ENCODE assay signal across 17 mouse cellular contexts in genomic region chr11:119533745-119534144, GRCm38 (mm10). TPM values are rescaled to one million over a fixed set of nuclear protein-coding genes. Genes with fewer than 3 reads are reported as not detected.
DNase-seq lines count a peak whose midpoint lies in the region; ATAC-seq and TF ChIP-seq lines count a peak whose summit lies in the region.
"Had no signal": no experiment of that assay in that cellular context is flagged by ENCODE, and none has a peak within 500 bp of the region (broad histone marks: within the 10 kb centered on the region; RNA-seq: fewer than 3 reads in every experiment).

No protein-coding gene starts in this region.

- no peak for TF ChIP-seq POLR2A in brain, embryonic 14.5 days (IDR thresholded peaks at IDR 0.05; ENCODE audit: borderline replicate concordance, extremely low read depth, insufficient read depth, insufficient read length, poor library complexity, severe bottlenecking)

- H3K4me1 ChIP-seq in intestine, postnatal 0 days (replicated peaks; ENCODE audit: control insufficient read depth, insufficient read depth, low read length) = no peaks in the 10 kb centered on the region
- H3K4me1 ChIP-seq in intestine, embryonic 16.5 days (ENCODE audit: control insufficient read depth, insufficient read depth, low read length) = no peaks in the 10 kb centered on the region
- H3K4me1 ChIP-seq: embryonic facial prominence, embryonic 13.5 days; heart, embryonic 12.5 days; hindbrain, embryonic 10.5 days had no signal

- H3K27ac ChIP-seq in intestine, postnatal 0 days (ENCODE audit: low read depth, low read length) = no peak overlapping the region
- no peak overlapping the region for H3K27ac ChIP-seq in intestine, embryonic 16.5 days (ENCODE audit: low read length)
- H3K27ac ChIP-seq: embryonic facial prominence, embryonic 13.5 days; forebrain, embryonic 15.5 days; hindbrain, embryonic 10.5 days; hindbrain, embryonic 15.5 days had no signal

- peak; percentile 14 for DNase-seq in 3T3-L1 (ENCODE audit: low read depth, low spot score)
- DNase-seq in brain, embryonic 14.5 days (ENCODE audit: low read depth) = no peak
- DNase-seq in adrenal gland, adult 8-10 months = no peak
- no peak for DNase-seq in thymus, adult 18-20 months
- DNase-seq: adrenal gland, postnatal 10 days; cerebellum, adult 11-12 months; cerebellum, adult 9-10 months; gastrocnemius, postnatal 10 days had no signal

- no peak for ATAC-seq in intestine, postnatal 0 days
- no peak for ATAC-seq in intestine, embryonic 16.5 days
- peak; percentile 22; the same call in 1 of the 2 replicates for ATAC-seq in megakaryocyte-erythroid progenitor cell, adult 5-6 weeks (replicated peaks; ENCODE audit: low FRiP score, low TSS enrichment, poor library complexity, severe bottlenecking)
- ATAC-seq: forebrain, embryonic 15.5 days; inflammation-experienced regulatory T-cells, adult 6 months had no signal

- H3K9me3 ChIP-seq in intestine, postnatal 0 days (ENCODE audit: control insufficient read depth) = no peaks in the 10 kb centered on the region
- H3K9me3 ChIP-seq in intestine, embryonic 16.5 days (ENCODE audit: control insufficient read depth, low read length) = no peaks in the 10 kb centered on the region
- H3K9me3 ChIP-seq: embryonic facial prominence, embryonic 13.5 days; forebrain, embryonic 15.5 days; heart, embryonic 12.5 days; hindbrain, embryonic 10.5 days; hindbrain, embryonic 15.5 days had no signal

- no peak overlapping the region for H3K4me2 ChIP-seq in intestine, postnatal 0 days (replicated peaks; ENCODE audit: low read depth)
- H3K4me2 ChIP-seq in intestine, embryonic 16.5 days (ENCODE audit: low read depth, low read length) = no peak overlapping the region
- H3K4me2 ChIP-seq: embryonic facial prominence, embryonic 13.5 days; forebrain, embryonic 15.5 days; heart, embryonic 12.5 days; hindbrain, embryonic 15.5 days had no signal

- 66% methylated on average over 7 of the region's 7 CpGs for WGBS in intestine, postnatal 0 days
- WGBS in intestine, embryonic 16.5 days = 67% methylated on average over 7 of the region's 7 CpGs

- no peaks in the 10 kb centered on the region for H3K27me3 ChIP-seq in intestine, postnatal 0 days (replicated peaks; ENCODE audit: control insufficient read depth, insufficient read depth, low read length)
- no peaks in the 10 kb centered on the region for H3K27me3 ChIP-seq in intestine, embryonic 16.5 days (replicated peaks; ENCODE audit: control insufficient read depth, insufficient read depth, low read length)
- H3K27me3 ChIP-seq: embryonic facial prominence, embryonic 13.5 days; forebrain, embryonic 15.5 days; hindbrain, embryonic 15.5 days had no signal

- no peak overlapping the region for H3K9ac ChIP-seq in intestine, postnatal 0 days (ENCODE audit: low read depth, low read length)
- no peak overlapping the region for H3K9ac ChIP-seq in intestine, embryonic 16.5 days (ENCODE audit: low read depth, low read length)
- H3K9ac ChIP-seq: embryonic facial prominence, embryonic 13.5 days; forebrain, embryonic 15.5 days; heart, embryonic 12.5 days; hindbrain, embryonic 15.5 days had no signal

- peak; percentile 32; the same call in 1 of the 2 replicates for TF ChIP-seq CTCF in intestine, postnatal 0 days (IDR thresholded peaks at IDR 0.05; ENCODE audit: low read depth)
- TF ChIP-seq CTCF in brain, embryonic 14.5 days (IDR thresholded peaks at IDR 0.05; ENCODE audit: borderline replicate concordance, extremely low read depth, insufficient read depth, insufficient read length) = 0 out of 2 replicates have a peak, but pooled peaks have one; percentile 3

- no peak overlapping the region for H3K4me3 ChIP-seq in intestine, postnatal 0 days (ENCODE audit: low read depth, low read length)
- no peak overlapping the region for H3K4me3 ChIP-seq in intestine, embryonic 16.5 days (ENCODE audit: low read length)
- H3K4me3 ChIP-seq: embryonic facial prominence, embryonic 13.5 days; forebrain, embryonic 15.5 days; heart, embryonic 12.5 days; hindbrain, embryonic 10.5 days; hindbrain, embryonic 15.5 days had no signal

- no peaks in the 10 kb centered on the region for H3K36me3 ChIP-seq in intestine, postnatal 0 days (ENCODE audit: control insufficient read depth, insufficient read depth)
- no peaks in the 10 kb centered on the region for H3K36me3 ChIP-seq in intestine, embryonic 16.5 days (ENCODE audit: control insufficient read depth, insufficient read depth, low read length)
- H3K36me3 ChIP-seq: embryonic facial prominence, embryonic 13.5 days; forebrain, embryonic 15.5 days; heart, embryonic 12.5 days; hindbrain, embryonic 10.5 days; hindbrain, embryonic 15.5 days had no signal

RNA-seq across cellular contexts. Expression of gene Nptx1, which starts 13.8 kb away (rescaled TPM):
- polyA plus RNA-seq in intestine, postnatal 0 days (2015; fragmentation: Nextera tagmentation; extraction: Ambion mirVana) = 0.26 and 0.37 TPM in 2 replicates
- 0.56 and 0.65 TPM in 2 replicates for polyA plus RNA-seq in intestine, embryonic 16.5 days (2015; fragmentation: Nextera tagmentation; extraction: Ambion mirVana)
- 9.2 and 14.7 TPM in 2 replicates for polyA plus RNA-seq in brain, embryonic 14.5 days (2012; rRNA removed)
- not detected in 2 replicates for total RNA-seq in megakaryocyte-erythroid progenitor cell, adult 5-6 weeks (2014; fragmentation: Nextera tagmentation)
- total RNA-seq in megakaryocyte-erythroid progenitor cell, adult 5-6 weeks (2017) = not detected in 2 replicates
- total RNA-seq in adrenal gland, adult 8-10 months (2022) = 1 to 10 TPM; 2.4 to 8.5 (median 5.4) TPM
- polyA plus RNA-seq: inflammation-experienced regulatory T-cells, adult 6 months had no signal

RNA-seq across cellular contexts. Expression of gene Endov, which starts 42.6 kb away (rescaled TPM):
- polyA plus RNA-seq in intestine, postnatal 0 days (2015; fragmentation: Nextera tagmentation; extraction: Ambion mirVana) = 8.4 and 10.6 TPM in 2 replicates
- polyA plus RNA-seq in intestine, embryonic 16.5 days (2015; fragmentation: Nextera tagmentation; extraction: Ambion mirVana) = 15.1 and 15.2 TPM in 2 replicates
- polyA plus RNA-seq in brain, embryonic 14.5 days (2012; rRNA removed) = 33.8 and 34.1 TPM in 2 replicates
- total RNA-seq in megakaryocyte-erythroid progenitor cell, adult 5-6 weeks (2014; fragmentation: Nextera tagmentation) = 10.5 and 14.2 TPM in 2 replicates
- total RNA-seq in megakaryocyte-erythroid progenitor cell, adult 5-6 weeks (2017) = 19.8 and 20.0 TPM in 2 replicates
- 10 to 100 TPM; 23.8 to 31.3 (median 29.2) TPM for total RNA-seq in adrenal gland, adult 8-10 months (2022)
